Mouse (Mus musculus): ENCODE results near the gene Epb41l4b.

Epb41l4b gene

GRCm38 (mm10) chr4:57066936-57067335 lies 76.3 kb downstream of the Epb41l4b start:
- no peak for DNase-seq (ENCODE audit: low read depth in 2 of 2, low spot score in 2 of 2)

GRCm38 (mm10) chr4:57065273-57065672 lies 78.0 kb downstream of the Epb41l4b start:
- peak; percentile 55 to 62 for DNase-seq (ENCODE audit: low read depth in 2 of 2, low spot score in 2 of 2)

- no peak for DNase-seq (ENCODE audit: low read depth in 2 of 2, low spot score in 2 of 2)
Observed at GRCm38 (mm10) chr4:57064830-57065229, 78.4 kb downstream of the Epb41l4b start.

GRCm38 (mm10) chr4:57060319-57060831 lies 82.9 kb downstream of the Epb41l4b start:
- DNase-seq (ENCODE audit: low read depth in 2 of 2, low spot score in 2 of 2): no peak

GRCm38 (mm10) chr4:57058623-57059022 lies 84.6 kb downstream of the Epb41l4b start:
- no peak for DNase-seq (ENCODE audit: low read depth in 2 of 2, low spot score in 2 of 2)

GRCm38 (mm10) chr4:57057637-57058036 lies 85.6 kb downstream of the Epb41l4b start:
- DNase-seq (ENCODE audit: low read depth in 2 of 2, low spot score in 2 of 2): no peak

GRCm38 (mm10) chr4:57055635-57056034 lies 87.6 kb downstream of the Epb41l4b start:
- no peak for DNase-seq (ENCODE audit: low read depth in 2 of 2, low spot score in 2 of 2)

GRCm38 (mm10) chr4:57049281-57049921 lies 93.8 kb downstream of the Epb41l4b start:
- no peak for DNase-seq (ENCODE audit: low read depth in 2 of 2, low spot score in 2 of 2)

GRCm38 (mm10) chr4:57048566-57048965 lies 94.7 kb downstream of the Epb41l4b start:
- no peak for DNase-seq (ENCODE audit: low read depth in 2 of 2, low spot score in 2 of 2)

GRCm38 (mm10) chr4:57046160-57046571 lies 97.1 kb downstream of the Epb41l4b start:
- no peak for DNase-seq (ENCODE audit: low read depth in 2 of 2, low spot score in 2 of 2)

GRCm38 (mm10) chr4:57043621-57044020 lies 99.6 kb downstream of the Epb41l4b start:
- DNase-seq (ENCODE audit: low read depth in 2 of 2, low spot score in 2 of 2): no peak

- DNase-seq (ENCODE audit: low read depth in 2 of 2, low spot score in 2 of 2): no peak
Observed at GRCm38 (mm10) chr4:57041661-57042060, 101.6 kb downstream of the Epb41l4b start.

GRCm38 (mm10) chr4:57041211-57041610 lies 102.0 kb downstream of the Epb41l4b start:
- no peak for DNase-seq (ENCODE audit: low read depth in 2 of 2, low spot score in 2 of 2)

- DNase-seq (ENCODE audit: low read depth in 2 of 2, low spot score in 2 of 2): no peak
Observed at GRCm38 (mm10) chr4:57040481-57040880, 102.8 kb downstream of the Epb41l4b start.

- no peak for DNase-seq (ENCODE audit: low read depth in 2 of 2, low spot score in 2 of 2)
Observed at GRCm38 (mm10) chr4:57039127-57040031, 103.9 kb downstream of the Epb41l4b start.

- no peak for DNase-seq (ENCODE audit: low read depth in 2 of 2, low spot score in 2 of 2)
Observed at GRCm38 (mm10) chr4:57037554-57037953, 105.7 kb downstream of the Epb41l4b start.

- DNase-seq (ENCODE audit: low read depth in 2 of 2, low spot score in 2 of 2): no peak
Observed at GRCm38 (mm10) chr4:57034169-57034568, 109.1 kb downstream of the Epb41l4b start.

GRCm38 (mm10) chr4:57031440-57031839 lies 111.8 kb downstream of the Epb41l4b start:
- no peak for DNase-seq (ENCODE audit: low read depth in 2 of 2, low spot score in 2 of 2)

- DNase-seq (ENCODE audit: low read depth in 2 of 2, low spot score in 2 of 2): no peak
Observed at GRCm38 (mm10) chr4:57027954-57028353, 115.3 kb downstream of the Epb41l4b start.

GRCm38 (mm10) chr4:57023527-57023926 lies 119.7 kb downstream of the Epb41l4b start:
- no peak for DNase-seq (ENCODE audit: low read depth in 2 of 2, low spot score in 2 of 2)

GRCm38 (mm10) chr4:57021288-57021687 lies 121.9 kb downstream of the Epb41l4b start:
- DNase-seq (ENCODE audit: low read depth in 2 of 2, low spot score in 2 of 2): no peak

GRCm38 (mm10) chr4:57017229-57017628 lies 126.0 kb downstream of the Epb41l4b start:
- DNase-seq (ENCODE audit: low read depth in 2 of 2, low spot score in 2 of 2): peak; percentile 34 to 53

All from CD8-positive naive resting alpha-beta T cell, adult 2 months (primary cell).